Mouse (Mus musculus) C2C12 (cell line): ENCODE data around the gene Nicn1. TPM values are rescaled to one million over a fixed set of nuclear protein-coding genes. Genes with fewer than 3 reads are reported as not detected.
"Not testable (repeated sequence)": the region's sequence is repeated elsewhere in the genome, so short reads cannot be mapped to it uniquely, and the experiment has no call there.

Experiments used
- H3K27me3 ChIP-seq: one replicate; pipeline ENCODE4 v1.6.1; 2011; ENCODE audit not compliant: control insufficient read depth, insufficient read depth, insufficient read length
- H3K36me3 ChIP-seq: one replicate; pipeline ENCODE4 v1.6.1; 2011; ENCODE audit not compliant: control insufficient read depth, insufficient read depth
- H3K4me3 ChIP-seq: one replicate; pipeline ENCODE4 v1.5.1; 2011; ENCODE audit warnings: mild to moderate bottlenecking, control low read depth; ENCODE audit not compliant: poor library complexity, insufficient read depth, severe bottlenecking
- H3K79me2 ChIP-seq: one replicate; pipeline ENCODE4 v1.6.1; 2011; ENCODE audit not compliant: control insufficient read depth, insufficient read depth
- H3K79me3 ChIP-seq: one replicate; pipeline ENCODE4 v1.6.1; 2011; ENCODE audit warnings: low read depth, control low read depth
- H3ac ChIP-seq: one replicate; pipeline ENCODE3; 2011; ENCODE audit warnings: low read depth; ENCODE audit not compliant: control insufficient read depth, insufficient read length
- CEBPB ChIP-seq: IDR thresholded peaks from one replicate; pipeline ENCODE4 v1.6.1; 2011; ENCODE audit warnings: low read depth, mild to moderate bottlenecking, control low read depth, moderate library complexity
- CTCF ChIP-seq: IDR thresholded peaks from one replicate; pipeline ENCODE4 v1.5.1; 2011; ENCODE audit not compliant: control insufficient read depth, insufficient read depth, insufficient read length
- FOSL1 ChIP-seq: IDR thresholded peaks from one replicate; pipeline ENCODE4 v1.8.0; 2011; ENCODE audit warnings: mild to moderate bottlenecking, low read length; ENCODE audit not compliant: poor library complexity, insufficient read depth, severe bottlenecking
- MAX ChIP-seq: IDR thresholded peaks from one replicate; pipeline ENCODE4 v1.6.1; 2011; ENCODE audit warnings: mild to moderate bottlenecking, control low read depth
- MYOD1 ChIP-seq: IDR thresholded peaks from one replicate; pipeline ENCODE4 v1.6.1; 2011; ENCODE audit warnings: low read depth; ENCODE audit not compliant: control insufficient read depth, insufficient read length
- MYOG ChIP-seq: IDR thresholded peaks from one replicate; pipeline ENCODE4 v1.6.1; 2011; ENCODE audit not compliant: control insufficient read depth, insufficient read length; ENCODE audit errors: extremely low read depth
- USF1 ChIP-seq: IDR thresholded peaks from one replicate; pipeline ENCODE4 v1.6.1; 2011; ENCODE audit warnings: low read depth, mild to moderate bottlenecking, control low read depth, moderate library complexity
- polyA plus RNA-seq: library from polyadenylated mRNA; unstranded; fragments of >200 nt; fragmentation: generic; extraction: Trizol; gene quantifications from one replicate; pipeline ENCODE4 v1.2.1, GENCODE M21; 2012; ENCODE audit warnings: missing spikeins

Gene Nicn1
- polyA plus RNA-seq, 1 experiment = 24.6 TPM

DNA sequence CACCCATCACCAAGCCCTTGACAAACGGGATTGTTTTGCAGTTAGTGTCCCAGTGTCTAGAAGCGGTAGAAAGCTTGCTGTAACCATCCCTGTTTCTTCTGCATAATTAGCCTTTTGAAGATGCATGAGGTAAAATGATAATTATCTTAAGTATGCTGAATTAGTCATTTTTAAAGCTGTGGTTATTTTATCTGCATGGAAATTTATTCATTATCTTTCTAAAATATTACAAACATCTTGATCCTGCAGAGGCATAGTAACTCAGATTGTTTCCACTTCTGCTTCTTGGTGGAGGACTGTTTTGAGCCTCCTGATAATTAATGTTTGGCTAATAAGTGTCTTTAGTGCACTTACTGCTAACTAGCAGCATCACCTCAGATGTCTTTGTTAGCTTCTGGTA, 28.2 kb downstream of the Nicn1 start:
- peaks cover 44% of the 10 kb centered on the region for H3K36me3 ChIP-seq
- H3K79me2 ChIP-seq = peaks cover 100% of the 10 kb centered on the region
- H3K4me3 ChIP-seq = no peak overlapping the region
- H3K79me3 ChIP-seq = peaks cover 97% of the 10 kb centered on the region
- no peaks in the 10 kb centered on the region for H3K27me3 ChIP-seq
- no peak overlapping the region for H3ac ChIP-seq
- no peak for TF ChIP-seq MYOD1

DNA sequence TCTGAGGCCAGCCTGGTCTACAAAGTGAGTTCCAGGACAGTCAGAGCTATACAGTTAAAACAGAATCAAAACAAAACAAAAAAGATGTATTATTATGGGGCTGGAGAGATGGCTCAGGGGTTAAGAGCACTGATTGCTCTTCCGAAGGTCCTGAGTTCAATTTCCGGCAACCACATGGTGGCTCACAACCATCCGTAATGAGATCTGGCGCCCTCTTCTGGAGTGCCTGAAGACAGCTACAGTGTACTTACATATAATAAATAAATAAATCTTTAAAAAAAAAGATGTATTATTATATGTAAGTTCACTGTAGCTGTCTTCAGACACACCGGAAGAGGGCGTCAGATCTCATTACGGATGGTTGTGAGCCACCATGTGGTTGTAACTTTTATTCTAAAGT, 31.8 kb downstream of the Nicn1 start:
- peaks cover 100% of the 10 kb centered on the region for H3K79me2 ChIP-seq
- peaks cover 98% of the 10 kb centered on the region for H3K79me3 ChIP-seq
- H3ac ChIP-seq, H3K27me3 ChIP-seq, H3K4me3 ChIP-seq: not testable (repeated sequence)
- peaks cover 47% of the 10 kb centered on the region for H3K36me3 ChIP-seq

DNA sequence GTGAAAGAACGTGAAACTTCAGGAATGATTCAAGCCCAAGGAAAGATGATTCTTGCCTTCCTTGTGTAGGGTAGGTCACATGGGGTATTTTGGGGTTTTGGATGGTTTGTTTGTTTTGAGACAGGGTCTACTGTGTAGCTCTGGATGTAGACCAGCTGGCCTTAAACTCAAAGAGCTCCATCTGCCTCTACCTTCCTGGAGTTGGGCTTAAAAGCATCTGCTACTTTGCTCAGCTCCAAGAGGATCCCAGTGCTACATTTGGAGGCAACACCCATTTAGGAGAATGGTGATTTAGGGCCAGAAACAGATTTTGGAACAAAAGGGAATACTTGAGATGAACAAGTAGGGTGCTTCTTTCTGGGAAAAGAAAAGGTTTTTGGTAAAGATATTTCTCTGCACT, 34.6 kb downstream of the Nicn1 start:
- Histone ChIP-seq H3K4me3 (no peak overlapping the region), H3K27me3 (no peaks in the 10 kb centered on the region), H3K36me3 (peaks cover 58% of the 10 kb centered on the region), H3ac (no peak overlapping the region), H3K79me2 (peaks cover 100% of the 10 kb centered on the region), H3K79me3 (peaks cover 89% of the 10 kb centered on the region)
- TF ChIP-seq USF1 (no peak), MAX (no peak), FOSL1 (no peak), MYOD1 (no peak), CEBPB (no peak), MYOG (no peak), CTCF (no peak)

DNA sequence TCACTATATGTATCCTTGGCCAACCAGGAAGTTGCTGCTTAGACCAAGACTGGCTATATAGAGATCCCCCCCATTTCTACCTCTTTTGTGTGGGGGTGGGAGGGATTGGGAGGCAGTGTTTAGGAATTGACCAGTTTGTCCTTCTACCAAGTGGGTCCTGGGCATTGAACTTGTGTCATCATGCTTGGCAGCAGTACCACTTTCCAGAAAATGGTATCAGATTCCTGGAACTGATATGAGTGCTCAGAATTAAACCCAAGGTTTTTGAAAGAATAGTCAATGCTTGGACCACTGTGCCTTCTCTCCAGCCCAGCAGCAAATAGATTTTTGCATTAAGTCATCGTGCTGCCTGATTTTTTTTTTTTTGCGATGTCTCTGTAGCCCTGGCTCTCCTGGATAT, 35.6 kb downstream of the Nicn1 start:
- H3K36me3 ChIP-seq = peaks cover 68% of the 10 kb centered on the region
- no peak overlapping the region for H3ac ChIP-seq
- no peak overlapping the region for H3K4me3 ChIP-seq

DNA sequence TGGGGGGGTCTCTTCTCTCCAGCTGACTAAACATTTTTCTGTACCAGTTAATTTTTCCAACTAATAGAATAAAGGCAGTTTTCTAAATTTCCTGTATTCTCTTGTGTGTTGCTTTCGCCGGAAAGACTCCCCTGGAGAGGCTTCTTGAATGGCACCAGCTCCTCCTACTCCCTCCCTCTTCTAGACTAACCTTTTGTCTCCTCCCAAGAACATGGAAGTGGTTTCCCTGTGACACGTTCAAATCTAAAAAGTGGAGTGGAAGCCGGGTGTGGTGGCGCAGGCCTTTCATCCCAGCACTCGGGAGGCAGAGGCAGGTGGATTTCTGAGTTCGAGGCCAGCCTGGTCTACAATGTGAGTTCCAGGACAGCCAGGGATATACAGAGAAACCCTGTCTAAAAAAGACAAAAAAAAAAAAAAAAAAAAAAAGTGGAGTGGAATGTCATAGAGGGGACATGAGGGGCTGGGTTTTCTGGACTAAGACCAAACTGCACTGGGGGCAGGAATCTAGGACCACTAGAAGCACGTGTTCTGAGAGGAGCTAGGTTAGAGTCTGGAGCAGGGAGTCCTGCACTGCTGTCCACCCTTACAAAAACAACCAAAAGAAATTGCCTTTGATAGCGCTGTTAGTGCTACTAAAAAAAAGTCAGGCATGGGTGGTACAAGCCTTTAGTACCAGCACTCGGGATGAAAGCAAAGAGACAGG, 47.8 kb downstream of the Nicn1 start:
- no peaks in the 10 kb centered on the region for H3K27me3 ChIP-seq
- H3K36me3 ChIP-seq = peaks cover 56% of the 10 kb centered on the region
- no peak overlapping the region for H3ac ChIP-seq
- no peak for TF ChIP-seq FOSL1
- TF ChIP-seq MYOD1 = no peak
- TF ChIP-seq CEBPB = no peak
- no peak overlapping the region for H3K4me3 ChIP-seq
- peaks cover 12% of the 10 kb centered on the region for H3K79me3 ChIP-seq
- H3K79me2 ChIP-seq = peaks cover 22% of the 10 kb centered on the region

More for the DNA sequence above, 35.6 kb downstream of the Nicn1 start:
- no peaks in the 10 kb centered on the region for H3K27me3 ChIP-seq
- peaks cover 80% of the 10 kb centered on the region for H3K79me3 ChIP-seq
- peaks cover 95% of the 10 kb centered on the region for H3K79me2 ChIP-seq
- no peak for TF ChIP-seq MAX
- no peak for TF ChIP-seq MYOD1
- no peak for TF ChIP-seq CTCF

DNA sequence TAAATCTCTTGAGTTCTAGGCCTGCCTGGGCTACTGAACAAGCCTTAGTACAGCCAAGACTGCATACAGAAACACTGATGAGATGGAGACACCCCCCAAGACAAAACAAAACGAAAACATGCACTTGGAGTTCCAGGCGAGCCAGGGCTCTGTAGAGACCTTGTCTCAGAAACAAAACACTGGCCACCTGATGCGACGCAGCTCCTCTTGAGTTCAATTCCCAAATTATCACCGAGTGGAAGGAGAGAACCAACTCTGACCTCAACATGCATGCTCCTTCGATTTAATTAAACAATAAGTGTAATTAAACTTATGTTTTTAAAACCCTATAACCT, 48.3 kb downstream of the Nicn1 start:
- peaks cover 12% of the 10 kb centered on the region for H3K79me3 ChIP-seq
- TF ChIP-seq MYOD1 = no peak
- TF ChIP-seq USF1 = no peak
- no peak for TF ChIP-seq MYOG
- TF ChIP-seq CTCF = no peak
- no peak for TF ChIP-seq MAX
- TF ChIP-seq FOSL1 = no peak

More for the DNA sequence above, 48.3 kb downstream of the Nicn1 start:
- no peaks in the 10 kb centered on the region for H3K27me3 ChIP-seq
- no peak overlapping the region for H3ac ChIP-seq
- peaks cover 52% of the 10 kb centered on the region for H3K36me3 ChIP-seq
- no peak overlapping the region for H3K4me3 ChIP-seq
- peaks cover 17% of the 10 kb centered on the region for H3K79me2 ChIP-seq
